Mouse (Mus musculus): Measurements from ENCODE around the gene Pom121l2. TPM values are rescaled to one million over a fixed set of nuclear protein-coding genes. Genes with fewer than 3 reads are reported as not detected.

Pom121l2 gene
- polyA plus RNA-seq, 1 experiment from 2014 or later, result not detected

DNA sequence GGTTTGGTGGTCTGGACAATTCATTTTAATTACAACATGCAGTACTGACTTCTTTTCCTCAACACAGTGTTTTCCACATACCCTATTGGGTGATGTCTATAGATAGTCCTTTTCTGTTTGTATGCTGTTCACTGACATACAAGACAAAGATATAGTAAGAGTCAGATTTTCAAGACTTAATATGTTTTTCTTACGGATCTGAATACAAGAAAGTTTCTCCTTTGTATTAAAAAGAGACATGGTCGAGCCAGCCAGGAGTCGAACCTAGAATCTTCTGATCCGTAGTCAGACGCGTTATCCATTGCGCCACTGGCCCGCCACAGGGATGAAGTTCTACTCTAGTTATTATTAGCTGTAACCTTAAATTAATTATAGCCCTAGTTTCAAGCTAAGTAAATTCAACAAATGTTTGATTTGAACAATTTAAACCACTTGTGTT is 39.9 kb downstream of the Pom121l2 start:
- H3K9ac ChIP-seq (ENCODE audit: low read depth, low read length), result no peak overlapping the region; the same call in 1 of the 2 replicates

GRCm38 (mm10) chr13:22021581-22021980 is 40.6 kb downstream of the Pom121l2 start:
- Histone ChIP-seq H3K4me2 (replicated peaks; ENCODE audit: low read depth, low read length) (peak overlapping the region; percentile 77), H3K9ac (ENCODE audit: low read depth, low read length) (peak overlapping the region; percentile 35; the same call in 1 of the 2 replicates), H3K4me3 (ENCODE audit: low read length) (peak overlapping the region; percentile 43), H3K4me1 (ENCODE audit: control insufficient read depth, insufficient read depth, low read length) (no peaks in the 10 kb centered on the region), H3K9me3 (ENCODE audit: control insufficient read depth, low read length) (no peaks in the 10 kb centered on the region), H3K27me3 (ENCODE audit: control insufficient read depth, insufficient read depth, low read length) (peaks cover 16% of the 10 kb centered on the region), H3K27ac (ENCODE audit: low read depth, low read length) (no peak overlapping the region), H3K36me3 (ENCODE audit: control insufficient read depth, insufficient read depth, low read length) (no peaks in the 10 kb centered on the region)
- WGBS, result under 1% methylated on average over 11 of the region's 11 CpGs
- ATAC-seq (ENCODE audit: low FRiP score, low TSS enrichment), result peak; percentile 36; the same call in 1 of the 2 replicates

More for the DNA sequence above, 39.9 kb downstream of the Pom121l2 start:
- under 1% methylated on average over 8 of the region's 8 CpGs for WGBS
- Histone ChIP-seq H3K27me3 (ENCODE audit: control insufficient read depth, insufficient read depth, low read length) (peaks cover 20% of the 10 kb centered on the region), H3K9me3 (ENCODE audit: control insufficient read depth, low read length) (no peaks in the 10 kb centered on the region), H3K4me3 (ENCODE audit: low read length) (peak overlapping the region; percentile 43), H3K4me2 (replicated peaks; ENCODE audit: low read depth, low read length) (peak overlapping the region; percentile 77), H3K27ac (ENCODE audit: low read depth, low read length) (no peak overlapping the region), H3K4me1 (ENCODE audit: control insufficient read depth, insufficient read depth, low read length) (no peaks in the 10 kb centered on the region), H3K36me3 (ENCODE audit: control insufficient read depth, insufficient read depth, low read length) (no peaks in the 10 kb centered on the region)
- peak; percentile 67; the same call in 1 of the 2 replicates for ATAC-seq (ENCODE audit: low FRiP score, low TSS enrichment)

GRCm38 (mm10) chr13:22022241-22022640 is 41.2 kb downstream of the Pom121l2 start:
- H3K4me2 ChIP-seq (replicated peaks; ENCODE audit: low read depth, low read length), result peak overlapping the region; percentile 77
- peaks cover 16% of the 10 kb centered on the region for H3K27me3 ChIP-seq (ENCODE audit: control insufficient read depth, insufficient read depth, low read length)
- no peaks in the 10 kb centered on the region for H3K36me3 ChIP-seq (ENCODE audit: control insufficient read depth, insufficient read depth, low read length)
- peak overlapping the region; percentile 43 for H3K4me3 ChIP-seq (ENCODE audit: low read length)
- no peak overlapping the region for H3K9ac ChIP-seq (ENCODE audit: low read depth, low read length)
- no peaks in the 10 kb centered on the region for H3K9me3 ChIP-seq (ENCODE audit: control insufficient read depth, low read length)
- H3K4me1 ChIP-seq (ENCODE audit: control insufficient read depth, insufficient read depth, low read length), result no peaks in the 10 kb centered on the region
- H3K27ac ChIP-seq (ENCODE audit: low read depth, low read length), result no peak overlapping the region
- WGBS, result under 1% methylated on average over 9 of the region's 9 CpGs
- peak; percentile 80 for ATAC-seq (ENCODE audit: low FRiP score, low TSS enrichment)

GRCm38 (mm10) chr13:22026058-22027031 is 45.4 kb downstream of the Pom121l2 start:
- Histone ChIP-seq H3K4me3 (ENCODE audit: low read length) (peak overlapping the region; percentile 52), H3K9ac (ENCODE audit: low read depth, low read length) (peak overlapping the region; percentile 58), H3K36me3 (ENCODE audit: control insufficient read depth, insufficient read depth, low read length) (no peaks in the 10 kb centered on the region), H3K4me2 (replicated peaks; ENCODE audit: low read depth, low read length) (peak overlapping the region; percentile 69), H3K4me1 (ENCODE audit: control insufficient read depth, insufficient read depth, low read length) (no peaks in the 10 kb centered on the region), H3K9me3 (ENCODE audit: control insufficient read depth, low read length) (no peaks in the 10 kb centered on the region), H3K27ac (ENCODE audit: low read depth, low read length) (no peak overlapping the region), H3K27me3 (ENCODE audit: control insufficient read depth, insufficient read depth, low read length) (no peaks in the 10 kb centered on the region)
- under 1% methylated on average over 35 of the region's 35 CpGs for WGBS
- 0 out of 2 replicates have a peak, but pooled peaks have one; percentile 33 for ATAC-seq (ENCODE audit: low FRiP score, low TSS enrichment)

DNA sequence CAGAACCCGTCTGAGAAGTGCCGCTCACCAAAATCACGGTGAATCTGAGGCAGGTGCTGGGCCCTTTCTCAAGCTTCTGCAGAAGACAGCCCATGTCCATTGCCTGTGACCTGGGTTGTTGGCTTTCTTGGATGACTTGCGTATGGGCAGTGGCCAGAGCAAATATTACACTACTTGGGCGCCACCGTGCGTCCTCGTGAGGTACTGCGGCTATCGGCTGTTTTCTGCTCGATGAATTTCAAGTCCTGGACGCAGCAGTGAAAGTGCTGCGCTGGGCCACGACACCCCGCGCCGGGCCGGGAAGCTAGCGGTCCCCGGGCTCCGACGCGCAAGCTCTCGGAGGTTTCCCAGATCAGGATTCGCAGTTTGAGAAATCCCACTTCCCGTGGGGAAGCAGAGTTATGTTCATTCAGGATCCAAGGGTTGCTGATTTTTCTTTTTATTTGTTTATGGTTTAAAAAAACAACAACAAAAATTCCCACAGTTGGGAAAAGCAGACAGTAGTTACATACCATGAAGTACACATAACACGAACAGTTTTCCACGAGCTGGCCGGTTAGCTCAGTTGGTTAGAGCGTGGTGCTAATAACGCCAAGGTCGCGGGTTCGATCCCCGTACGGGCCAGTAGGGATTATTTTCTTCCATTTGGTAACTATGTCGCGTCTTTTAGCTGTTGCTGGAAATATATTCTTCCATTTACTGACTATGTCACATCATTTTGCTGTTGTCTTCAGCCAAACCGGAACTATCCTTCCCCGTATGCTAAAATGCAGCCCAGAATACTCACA is 47.9 kb downstream of the Pom121l2 start:
- Histone ChIP-seq H3K4me3 (ENCODE audit: low read length) (peak overlapping the region; percentile 60), H3K27me3 (ENCODE audit: control insufficient read depth, insufficient read depth, low read length) (no peaks in the 10 kb centered on the region), H3K4me1 (ENCODE audit: control insufficient read depth, insufficient read depth, low read length) (no peaks in the 10 kb centered on the region), H3K9me3 (ENCODE audit: control insufficient read depth, low read length) (no peaks in the 10 kb centered on the region), H3K36me3 (ENCODE audit: control insufficient read depth, insufficient read depth, low read length) (no peaks in the 10 kb centered on the region), H3K9ac (ENCODE audit: low read depth, low read length) (peak overlapping the region; percentile 68), H3K4me2 (replicated peaks; ENCODE audit: low read depth, low read length) (peak overlapping the region; percentile 52), H3K27ac (ENCODE audit: low read depth, low read length) (peak overlapping the region; percentile 79)
- ATAC-seq (ENCODE audit: low FRiP score, low TSS enrichment), result peak; percentile 78
- 1% methylated on average over 40 of the region's 40 CpGs for WGBS

- H3K27ac ChIP-seq (ENCODE audit: low read depth, low read length), result no peak overlapping the region
- 35% methylated on average over 8 of the region's 8 CpGs for WGBS
- no peaks in the 10 kb centered on the region for H3K36me3 ChIP-seq (ENCODE audit: control insufficient read depth, insufficient read depth, low read length)
- no peaks in the 10 kb centered on the region for H3K27me3 ChIP-seq (ENCODE audit: control insufficient read depth, insufficient read depth, low read length)
- H3K9ac ChIP-seq (ENCODE audit: low read depth, low read length), result no peak overlapping the region
- no peaks in the 10 kb centered on the region for H3K9me3 ChIP-seq (ENCODE audit: control insufficient read depth, low read length)
- no peaks in the 10 kb centered on the region for H3K4me1 ChIP-seq (ENCODE audit: control insufficient read depth, insufficient read depth, low read length)
- H3K4me2 ChIP-seq (replicated peaks; ENCODE audit: low read depth, low read length), result no peak overlapping the region
- ATAC-seq (ENCODE audit: low FRiP score, low TSS enrichment), result no peak
- no peak overlapping the region for H3K4me3 ChIP-seq (ENCODE audit: low read length)
Measured at GRCm38 (mm10) chr13:22029928-22030327, 48.9 kb downstream of the Pom121l2 start.

DNA sequence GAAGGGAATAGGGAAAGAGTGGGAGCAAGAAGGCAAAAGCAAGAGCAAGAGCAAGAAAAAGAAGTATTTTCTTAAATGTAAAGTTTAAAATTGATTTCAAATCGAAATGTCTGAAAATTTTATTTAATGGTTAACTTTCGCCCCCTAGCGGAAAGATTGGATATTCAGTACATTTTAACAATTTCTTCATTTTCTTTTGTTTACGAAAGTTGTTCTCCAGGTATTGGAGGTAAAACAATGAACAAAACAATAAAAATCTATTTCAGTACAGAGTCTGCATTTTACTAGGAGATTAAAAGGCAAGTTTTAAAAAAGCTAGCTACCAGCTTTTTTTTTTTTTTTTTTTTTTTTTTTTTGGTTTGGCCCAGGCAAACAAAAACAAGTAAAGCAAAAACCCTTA is 49.5 kb downstream of the Pom121l2 start:
- ATAC-seq (ENCODE audit: low FRiP score, low TSS enrichment), result no peak
- H3K4me1 ChIP-seq (ENCODE audit: control insufficient read depth, insufficient read depth, low read length), result no peaks in the 10 kb centered on the region
- no peak overlapping the region for H3K27ac ChIP-seq (ENCODE audit: low read depth, low read length)
- H3K9me3 ChIP-seq (ENCODE audit: control insufficient read depth, low read length), result no peaks in the 10 kb centered on the region
- H3K27me3 ChIP-seq (ENCODE audit: control insufficient read depth, insufficient read depth, low read length), result no peaks in the 10 kb centered on the region
- H3K4me2 ChIP-seq (replicated peaks; ENCODE audit: low read depth, low read length), result no peak overlapping the region
- no peak overlapping the region for H3K9ac ChIP-seq (ENCODE audit: low read depth, low read length)
- no peaks in the 10 kb centered on the region for H3K36me3 ChIP-seq (ENCODE audit: control insufficient read depth, insufficient read depth, low read length)
- WGBS, result 18% methylated on average over 4 of the region's 4 CpGs
- no peak overlapping the region for H3K4me3 ChIP-seq (ENCODE audit: low read length)

DNA sequence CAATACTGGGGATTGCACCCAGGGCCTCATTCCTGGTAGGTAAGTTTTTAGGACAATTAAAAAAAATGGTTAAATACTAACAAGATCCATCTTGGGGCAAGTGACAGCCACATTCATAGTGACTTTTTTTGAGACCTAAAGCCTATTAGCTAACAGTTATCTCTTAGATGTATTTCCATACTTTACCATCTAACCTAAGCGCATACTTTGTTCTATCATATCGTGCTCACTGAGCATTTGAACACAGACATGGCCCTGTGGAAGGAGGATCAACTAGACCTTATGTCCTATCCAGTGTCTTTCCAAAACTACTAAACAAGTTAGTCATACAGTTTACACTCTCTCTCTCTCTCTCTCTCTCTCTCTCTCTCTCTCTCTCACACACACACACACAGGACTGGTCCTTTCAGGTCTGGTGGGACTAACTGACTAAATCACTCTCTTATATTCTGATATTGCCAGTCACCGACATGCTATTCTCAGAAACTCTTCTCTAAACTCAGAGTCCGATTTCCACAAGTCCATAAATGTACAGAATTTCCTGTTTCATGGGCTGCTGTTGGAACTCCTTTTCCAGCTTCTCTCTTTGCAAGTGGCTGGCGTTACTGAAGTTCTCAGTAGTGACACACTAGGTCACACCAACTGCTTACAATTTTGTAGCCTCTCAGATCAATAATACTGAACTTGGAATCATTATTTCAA is 52.9 kb downstream of the Pom121l2 start:
- H3K4me2 ChIP-seq (replicated peaks; ENCODE audit: low read depth, low read length), result peak overlapping the region; percentile 48
- peak overlapping the region; percentile 45 for H3K4me3 ChIP-seq (ENCODE audit: low read length)
- H3K36me3 ChIP-seq (ENCODE audit: control insufficient read depth, insufficient read depth, low read length), result no peaks in the 10 kb centered on the region
- no peak for ATAC-seq (ENCODE audit: low FRiP score, low TSS enrichment)
- WGBS, result 47% methylated on average over 5 of the region's 5 CpGs
- H3K9ac ChIP-seq (ENCODE audit: low read depth, low read length), result peak overlapping the region; percentile 67
- H3K9me3 ChIP-seq (ENCODE audit: control insufficient read depth, low read length), result no peaks in the 10 kb centered on the region
- H3K4me1 ChIP-seq (ENCODE audit: control insufficient read depth, insufficient read depth, low read length), result peaks cover 4% of the 10 kb centered on the region; the same call in 1 of the 2 replicates
- H3K27ac ChIP-seq (ENCODE audit: low read depth, low read length), result peak overlapping the region; percentile 45; the same call in 1 of the 2 replicates
- H3K27me3 ChIP-seq (ENCODE audit: control insufficient read depth, insufficient read depth, low read length), result no peaks in the 10 kb centered on the region
